Mouse (Mus musculus) cerebellum, adult 2 months (tissue): Measurements from ENCODE around the gene Shroom1. TPM values are rescaled to one million over a fixed set of nuclear protein-coding genes. Genes with fewer than 3 reads are reported as not detected.

Source experiments
- DNase-seq, 2 experiments: peaks; one replicate each; pipeline ENCODE4 v3.0.0; 2021
- H3K27ac ChIP-seq: fragments of 200-500 bp; 2 replicates; pipeline ENCODE4 v1.5.1; 2012; ENCODE audit warnings: low read length, control low read depth, inconsistent platforms; ENCODE audit not compliant: insufficient read depth
- H3K27me3 ChIP-seq: fragments of 200-500 bp; 2 replicates; pipeline ENCODE4 v1.6.1; 2012; ENCODE audit warnings: inconsistent platforms, mild to moderate bottlenecking, low read length, moderate library complexity; ENCODE audit not compliant: control insufficient read depth, insufficient read depth
- H3K4me1 ChIP-seq: fragments of 200-500 bp; 2 replicates; pipeline ENCODE4 v1.6.1; 2011; ENCODE audit warnings: low read length; ENCODE audit not compliant: control insufficient read depth, insufficient read depth
- H3K4me3 ChIP-seq: fragments of 200-500 bp; replicated peaks from 2 replicates; pipeline ENCODE3; 2011; ENCODE audit warnings: mild to moderate bottlenecking, low read depth, low read length, control low read depth; ENCODE audit not compliant: insufficient read depth
- CTCF ChIP-seq: fragments of 200-500 bp; IDR thresholded peaks from 2 replicates; pipeline ENCODE4 v1.5.1; 2011; ENCODE audit warnings: low read depth, mild to moderate bottlenecking, control low read depth, low read length, moderate library complexity, borderline replicate concordance; ENCODE audit not compliant: insufficient read depth
- POLR2A ChIP-seq: fragments of 200-500 bp; IDR thresholded peaks from 2 replicates; pipeline ENCODE4 v1.6.1; 2011; ENCODE audit warnings: low read length, control low read depth, borderline replicate concordance; ENCODE audit not compliant: insufficient read depth
- WGBS: fragments of 180-500 bp; shearing (Covaris S2); methylation state at CpG from one replicate; pipeline ENCODE4 v1.1.7; 2018; 5-methylcytosine and 5-hydroxymethylcytosine counted together
- polyA plus RNA-seq: library from polyadenylated mRNA; depleted of rRNA; stranded (reverse); fragments of >200 nt; gene quantifications from 2 replicates; pipeline ENCODE4 v1.2.3, GENCODE M21; 2012

The Shroom1 gene
- polyA plus RNA-seq, 1 experiment, result 8.8 TPM

GRCm38 (mm10) chr11:53436338-53436737 is 20.7 kb upstream of the Shroom1 start:
- no peak overlapping the region for H3K27ac ChIP-seq
- H3K4me1 ChIP-seq, result no peaks in the 10 kb centered on the region
- TF ChIP-seq POLR2A, result no peak
- no peak for TF ChIP-seq CTCF
- H3K27me3 ChIP-seq, result no peaks in the 10 kb centered on the region
- DNase-seq, result no peak
- WGBS, result 91% methylated on average over 6 of the region's 6 CpGs
- no peak overlapping the region for H3K4me3 ChIP-seq

GRCm38 (mm10) chr11:53441921-53442320 is 15.1 kb upstream of the Shroom1 start:
- no peak for DNase-seq
- TF ChIP-seq POLR2A (no peak), CTCF (no peak)
- no peak overlapping the region for H3K27ac ChIP-seq
- H3K4me1 ChIP-seq, result no peaks in the 10 kb centered on the region
- no peak overlapping the region for H3K4me3 ChIP-seq
- no peaks in the 10 kb centered on the region for H3K27me3 ChIP-seq
- WGBS, result 55% methylated on average over 12 of the region's 12 CpGs

GRCm38 (mm10) chr11:53443861-53444260 is 13.1 kb upstream of the Shroom1 start:
- Histone ChIP-seq H3K4me3 (no peak overlapping the region), H3K27me3 (no peaks in the 10 kb centered on the region), H3K4me1 (no peaks in the 10 kb centered on the region), H3K27ac (no peak overlapping the region)
- TF ChIP-seq POLR2A, result no peak
- peak; percentile 61 for TF ChIP-seq CTCF
- 11% methylated on average over 6 of the region's 6 CpGs for WGBS
- peak; percentile 49 to 52 for DNase-seq

DNA sequence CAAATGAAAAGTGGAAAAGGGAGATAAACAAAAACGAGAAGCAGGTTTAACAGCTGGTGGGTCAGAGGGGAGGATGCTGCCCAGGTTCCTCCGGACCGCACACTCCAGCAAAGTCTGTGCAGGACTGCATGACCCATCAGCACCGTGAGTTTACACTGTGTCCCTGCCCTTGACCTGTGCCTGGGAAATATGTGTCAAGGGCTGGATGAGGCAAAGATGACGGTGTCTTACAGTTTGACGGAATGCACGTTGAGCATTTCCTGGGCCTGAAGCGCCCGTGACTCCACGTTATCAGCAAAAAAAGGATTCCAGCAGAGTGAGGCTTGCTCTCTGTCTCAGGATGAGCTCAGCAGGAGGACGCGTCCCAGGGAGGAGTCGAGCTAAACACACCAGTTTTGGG is 11.4 kb upstream of the Shroom1 start:
- TF ChIP-seq POLR2A, result no peak
- no peak for TF ChIP-seq CTCF
- H3K4me3 ChIP-seq, result no peak overlapping the region
- H3K27ac ChIP-seq, result no peak overlapping the region
- no peak for DNase-seq
- H3K27me3 ChIP-seq, result no peaks in the 10 kb centered on the region
- peaks cover 8% of the 10 kb centered on the region; the same call in 1 of the 2 replicates for H3K4me1 ChIP-seq
- WGBS, result 86% methylated on average over 13 of the region's 13 CpGs

DNA sequence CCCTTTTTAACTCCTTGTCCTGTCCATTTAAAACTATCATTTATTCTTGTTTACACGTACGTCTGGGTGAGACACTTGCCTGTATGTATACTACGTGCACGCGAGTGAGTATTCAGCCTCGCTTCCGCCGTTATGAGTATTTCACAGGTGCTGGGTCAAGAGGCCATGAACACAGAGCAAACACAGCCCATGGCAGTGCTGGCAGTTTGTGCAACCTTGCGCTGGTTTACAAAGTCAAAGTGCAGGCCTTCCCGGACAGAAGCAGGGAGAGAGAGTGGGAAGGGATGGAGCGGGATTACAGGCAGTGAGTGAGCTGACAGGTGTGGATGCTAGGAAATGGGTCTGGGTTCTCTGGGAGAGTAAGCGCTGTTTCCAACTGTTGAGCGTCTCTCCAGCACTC is 10.8 kb upstream of the Shroom1 start:
- Histone ChIP-seq H3K27ac (no peak overlapping the region), H3K27me3 (no peaks in the 10 kb centered on the region), H3K4me3 (no peak overlapping the region), H3K4me1 (peaks cover 12% of the 10 kb centered on the region; the same call in 1 of the 2 replicates)
- WGBS, result 95% methylated on average over 13 of the region's 13 CpGs
- no peak for DNase-seq
- TF ChIP-seq CTCF (no peak), POLR2A (no peak)

DNA sequence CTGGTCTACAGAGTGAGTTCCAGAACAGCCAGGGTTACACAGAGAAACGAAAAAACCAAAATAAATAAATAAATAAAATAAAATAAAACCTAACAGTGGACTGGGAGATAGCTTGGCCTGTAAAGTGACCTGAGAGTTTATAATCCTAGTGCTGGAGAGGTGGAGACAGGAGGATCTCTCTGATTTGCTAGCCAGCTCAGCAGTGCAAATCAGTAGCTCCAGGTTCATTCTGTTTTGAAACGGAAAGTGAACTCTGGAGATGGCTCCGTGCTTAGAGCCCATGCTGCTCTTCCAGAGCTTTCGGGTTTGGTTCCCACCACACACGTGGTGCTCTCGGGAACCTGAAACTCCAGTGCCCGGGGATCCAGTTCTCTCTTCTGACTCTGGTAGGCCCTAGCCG is 9.0 kb upstream of the Shroom1 start:
- Histone ChIP-seq H3K27ac (no peak overlapping the region), H3K4me1 (peaks cover 20% of the 10 kb centered on the region), H3K27me3 (no peaks in the 10 kb centered on the region), H3K4me3 (no peak overlapping the region)
- no peak for TF ChIP-seq CTCF
- TF ChIP-seq POLR2A, result no peak
- 80% methylated on average over 8 of the region's 8 CpGs for WGBS
- no peak for DNase-seq

DNA sequence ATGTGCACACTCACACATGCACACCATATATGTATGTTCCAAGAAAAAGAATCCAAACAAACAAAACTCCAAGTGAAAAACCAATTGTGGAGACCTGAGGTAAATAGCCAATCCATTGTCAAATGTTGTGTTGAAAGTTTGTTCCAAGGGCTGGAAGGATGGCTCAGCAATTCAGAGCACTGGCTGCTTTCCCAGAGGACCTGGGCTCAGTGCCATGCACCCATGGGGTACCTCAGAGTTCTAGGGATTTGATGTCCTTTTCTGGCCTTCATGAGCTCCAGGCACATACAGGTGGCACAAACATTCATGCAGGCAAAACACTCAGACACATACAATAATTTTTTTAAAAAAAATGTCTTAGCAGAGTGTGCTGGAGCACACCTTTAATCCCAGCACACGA is 8.5 kb upstream of the Shroom1 start:
- H3K27ac ChIP-seq, result no peak overlapping the region
- WGBS, result 9% methylated on average over 1 of the region's 1 CpGs

DNA sequence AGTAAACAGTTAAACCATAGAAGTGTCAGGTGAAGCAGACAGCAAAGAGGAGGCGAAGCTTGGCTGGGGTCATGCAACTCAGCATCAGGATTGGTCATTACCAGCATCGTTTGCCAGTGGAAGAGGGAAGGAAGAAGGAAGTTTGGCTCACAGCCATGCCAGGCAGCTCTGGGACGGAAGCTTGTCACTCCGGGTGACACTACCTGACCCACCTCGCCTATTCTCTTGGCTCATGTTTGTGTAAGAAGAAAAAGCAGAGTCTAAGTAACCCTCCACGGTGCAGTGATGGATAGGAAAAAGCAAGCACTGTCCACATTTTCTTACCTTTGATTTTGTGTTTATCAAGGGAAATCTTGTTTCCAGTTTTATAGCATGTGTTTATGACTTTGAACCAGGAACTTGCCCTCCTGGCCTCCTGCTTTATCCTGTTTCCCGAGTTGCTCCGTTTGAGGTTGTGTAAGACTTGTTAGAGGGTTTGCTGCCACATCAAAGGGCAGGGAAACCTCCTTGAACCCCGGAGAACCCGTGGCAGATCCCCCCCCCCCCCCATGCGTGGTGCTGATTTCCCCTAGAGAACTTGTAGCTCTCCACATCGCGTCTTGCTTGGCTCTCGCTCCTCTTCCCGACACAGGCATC is 6.8 kb upstream of the Shroom1 start:
- H3K27me3 ChIP-seq, result no peaks in the 10 kb centered on the region
- TF ChIP-seq POLR2A, result no peak
- no peak for TF ChIP-seq CTCF
- no peak overlapping the region for H3K4me3 ChIP-seq
- 31% methylated on average over 15 of the region's 15 CpGs for WGBS
- DNase-seq, result no peak
- peaks cover 21% of the 10 kb centered on the region for H3K4me1 ChIP-seq
- H3K27ac ChIP-seq, result no peak overlapping the region

More for the DNA sequence above, 8.5 kb upstream of the Shroom1 start:
- Histone ChIP-seq H3K4me3 (no peak overlapping the region), H3K27me3 (no peaks in the 10 kb centered on the region), H3K4me1 (peaks cover 21% of the 10 kb centered on the region)
- DNase-seq, result peak; percentile 95 to 96
- TF ChIP-seq POLR2A (no peak), CTCF (no peak)
